Mouse (Mus musculus) 3T3-L1 (cell line): ENCODE results near the gene Hist1h4c.

ENCODE experiments used
- DNase-seq: peaks from one replicate; pipeline ENCODE4 v3.0.0-alpha.2; 2015; ENCODE audit warnings: low read depth, low spot score

Gene Hist1h4c

DNA sequence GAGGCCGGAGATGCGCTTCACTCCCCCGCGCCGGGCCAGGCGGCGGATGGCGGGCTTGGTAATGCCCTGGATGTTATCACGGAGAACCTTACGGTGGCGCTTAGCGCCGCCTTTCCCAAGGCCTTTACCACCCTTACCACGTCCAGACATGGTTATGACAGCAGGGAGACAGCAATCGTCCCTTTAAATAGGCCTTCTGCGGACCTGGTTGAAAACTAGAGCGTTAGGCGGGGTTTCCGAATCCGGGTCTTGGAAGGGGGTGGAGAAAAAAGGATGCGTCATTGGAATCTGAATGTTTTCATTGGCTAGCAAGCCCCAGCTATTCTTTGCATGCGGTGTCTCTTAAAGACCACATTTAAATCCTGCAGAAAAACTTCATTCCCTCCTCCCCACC, at the start of gene Hist1h4c:
Hist1h4c (minus strand) TSS at position 155 of the 394 bp plus-strand sequence.
- DNase-seq = peak; percentile 99

DNA sequence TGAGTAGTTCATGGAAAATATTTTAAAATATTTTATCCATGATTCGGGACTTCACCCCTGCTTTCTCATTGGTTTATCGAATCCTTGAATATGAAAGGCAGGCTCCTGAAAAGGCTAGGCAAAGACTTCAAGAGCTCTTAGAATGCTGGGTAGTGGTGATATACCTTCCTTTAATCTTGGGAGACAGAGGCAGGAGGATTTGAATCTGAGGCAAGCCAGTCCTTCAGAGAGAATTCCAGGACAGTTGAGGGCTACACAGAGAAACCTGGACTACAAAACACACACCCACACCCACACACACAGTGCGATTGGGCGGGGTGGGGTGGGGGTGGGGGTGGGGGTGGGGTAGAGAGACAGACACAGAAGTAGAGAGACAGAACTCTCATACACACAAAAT, 49.6 kb upstream of the Hist1h4c start:
- DNase-seq = peak; percentile 50

DNA sequence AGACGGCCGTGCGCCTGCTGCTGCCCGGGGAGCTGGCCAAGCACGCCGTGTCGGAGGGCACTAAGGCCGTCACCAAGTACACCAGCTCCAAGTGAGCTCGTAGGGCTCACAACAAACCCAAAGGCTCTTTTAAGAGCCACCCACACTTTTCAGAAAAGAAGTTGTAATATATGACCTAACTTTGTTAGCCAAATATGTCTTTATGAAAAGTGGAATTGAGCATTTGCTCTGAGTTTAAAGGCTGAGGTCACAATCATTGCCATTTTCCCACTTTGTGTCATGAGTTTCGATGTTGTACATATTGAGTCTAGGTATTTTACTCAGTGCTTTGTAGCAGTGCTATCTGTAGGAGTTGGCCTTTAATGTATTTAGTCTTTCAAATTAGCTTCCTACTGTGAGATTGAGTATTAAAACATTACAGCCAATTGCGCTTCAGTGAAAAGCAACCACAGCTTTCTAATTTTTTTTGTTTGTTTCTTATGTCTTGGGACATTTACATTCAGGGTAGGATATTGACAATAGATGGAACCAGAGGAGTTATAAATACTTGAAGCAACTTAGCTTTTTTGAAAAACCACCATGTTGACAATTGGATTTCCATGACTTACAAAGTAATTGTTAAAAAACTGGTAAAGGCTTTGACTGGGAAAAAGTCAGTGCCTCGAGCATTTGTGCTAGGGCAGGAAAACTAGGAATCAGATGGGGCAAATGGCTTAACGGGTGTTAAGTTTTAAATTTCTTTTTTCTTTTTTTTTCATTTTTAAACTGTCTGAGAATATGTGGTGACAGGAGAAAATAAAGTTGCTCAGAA, 49.0 kb upstream of the Hist1h4c start:
- peak; percentile 60 for DNase-seq

DNA sequence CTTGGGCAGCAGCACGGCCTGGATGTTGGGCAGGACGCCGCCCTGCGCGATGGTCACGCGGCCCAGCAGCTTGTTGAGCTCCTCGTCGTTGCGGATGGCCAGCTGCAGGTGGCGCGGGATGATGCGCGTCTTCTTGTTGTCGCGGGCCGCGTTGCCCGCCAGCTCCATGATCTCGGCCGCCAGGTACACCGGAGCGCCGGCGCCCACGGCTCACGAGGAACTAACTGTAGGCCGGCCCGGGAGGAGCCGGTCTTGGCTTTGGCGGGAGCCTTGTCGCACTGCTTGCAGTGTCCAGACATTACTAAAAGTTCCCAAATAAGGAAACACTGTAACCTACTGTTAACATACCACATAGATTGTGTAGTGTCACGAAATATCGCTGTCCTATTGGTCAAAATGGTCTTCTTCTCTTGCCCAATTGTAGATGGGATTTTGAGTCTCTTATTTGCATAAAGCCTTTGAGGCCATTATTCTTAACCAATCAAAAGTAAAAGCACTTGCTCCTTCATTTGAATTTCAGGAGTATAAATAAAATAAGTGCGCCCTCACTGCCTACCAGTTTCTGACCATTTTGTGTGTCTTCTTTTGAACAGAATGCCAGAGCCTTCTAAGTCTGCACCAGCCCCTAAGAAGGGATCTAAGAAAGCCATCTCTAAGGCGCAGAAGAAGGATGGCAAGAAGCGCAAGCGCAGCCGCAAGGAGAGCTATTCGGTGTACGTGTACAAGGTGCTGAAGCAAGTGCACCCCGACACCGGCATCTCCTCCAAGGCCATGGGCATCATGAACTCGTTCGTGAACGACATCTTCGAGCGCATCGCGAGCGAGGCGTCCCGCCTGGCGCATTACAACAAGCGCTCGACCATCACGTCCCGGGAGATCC, 48.2 kb upstream of the Hist1h4c start, which contains the start of gene Hist1h2bb:
Hist1h2bb (plus strand) TSS at position 534 of the 880 bp plus-strand sequence.
- peak; percentile 94 for DNase-seq

DNA sequence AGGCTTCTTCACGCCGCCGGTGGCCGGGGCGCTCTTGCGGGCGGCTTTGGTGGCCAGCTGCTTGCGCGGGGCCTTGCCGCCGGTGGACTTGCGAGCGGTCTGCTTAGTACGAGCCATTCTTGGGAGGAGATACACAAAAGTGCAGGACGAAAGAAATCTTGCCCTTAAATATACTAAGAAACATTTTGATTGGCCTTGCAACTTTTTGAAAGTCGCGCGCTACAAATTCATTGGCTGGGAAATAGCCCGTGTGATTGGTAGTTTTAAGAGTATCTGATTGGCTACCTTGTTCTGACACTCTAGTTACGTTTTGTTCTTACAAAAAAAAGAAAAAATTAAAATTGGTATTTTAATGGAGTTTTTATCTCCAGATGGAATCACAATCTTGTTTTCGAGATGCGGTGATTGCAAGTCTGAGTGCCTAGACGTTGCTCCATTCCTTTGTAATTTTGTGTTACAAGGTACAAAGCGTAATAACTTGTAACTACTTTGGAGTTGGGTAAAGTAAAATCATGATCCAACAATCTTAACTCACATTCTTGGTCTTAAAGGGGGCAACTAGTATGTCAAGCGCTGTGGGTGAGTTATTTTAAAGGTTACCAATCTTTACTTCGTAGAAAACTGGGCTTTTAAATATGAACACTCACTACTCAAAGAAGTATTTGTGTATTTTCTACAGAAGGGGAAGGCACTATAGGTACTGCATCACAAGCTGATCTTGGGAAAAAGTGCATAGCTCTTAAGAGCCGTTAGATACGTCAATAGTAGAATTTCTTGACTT, 47.3 kb upstream of the Hist1h4c start, which contains the start of gene Hist1h3c:
Hist1h3c (minus strand) TSS at position 222 of the 781 bp plus-strand sequence.
- peak; percentile 94 for DNase-seq

DNA sequence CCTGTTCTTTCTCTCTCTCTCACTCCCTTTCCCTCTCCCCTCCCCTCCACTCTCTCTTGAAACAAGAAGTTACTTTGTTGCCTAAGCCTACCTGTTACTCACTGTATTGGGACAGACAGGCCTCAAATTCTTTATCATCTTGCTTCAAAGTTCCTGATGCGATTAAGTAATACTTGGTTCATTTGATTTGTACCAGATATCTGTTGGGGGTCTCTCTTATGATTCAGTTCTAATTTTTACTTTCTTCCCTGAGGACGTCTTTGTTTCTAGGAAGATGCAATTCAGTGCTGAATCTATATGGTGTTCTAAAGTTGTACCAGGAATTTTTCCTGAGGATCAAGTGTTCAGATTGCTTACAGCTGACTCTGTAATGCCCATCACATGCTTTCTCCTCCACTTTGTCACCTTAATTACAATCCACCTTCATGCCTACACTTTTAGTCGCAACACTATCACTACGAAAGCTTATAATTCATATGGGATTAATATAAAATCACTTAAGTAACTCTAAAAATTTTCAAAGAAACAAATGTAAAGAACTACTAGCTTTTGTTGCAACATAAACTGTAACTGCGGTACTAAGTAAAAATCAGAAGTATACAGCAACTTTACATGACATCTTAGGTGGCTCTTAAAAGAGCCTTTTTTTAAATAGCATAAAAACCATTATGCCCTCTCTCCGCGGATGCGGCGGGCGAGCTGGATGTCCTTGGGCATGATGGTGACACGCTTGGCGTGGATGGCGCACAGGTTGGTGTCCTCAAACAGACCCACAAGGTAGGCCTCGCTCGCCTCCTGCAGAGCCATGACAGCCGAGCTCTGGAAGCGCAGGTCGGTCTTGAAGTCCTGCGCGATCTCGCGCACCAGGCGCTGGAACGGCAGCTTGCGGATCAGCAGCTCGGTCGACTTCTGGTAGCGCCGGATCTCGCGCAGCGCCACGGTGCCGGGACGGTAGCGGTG, 46.4 kb upstream of the Hist1h4c start:
- DNase-seq = peak; percentile 73

DNA sequence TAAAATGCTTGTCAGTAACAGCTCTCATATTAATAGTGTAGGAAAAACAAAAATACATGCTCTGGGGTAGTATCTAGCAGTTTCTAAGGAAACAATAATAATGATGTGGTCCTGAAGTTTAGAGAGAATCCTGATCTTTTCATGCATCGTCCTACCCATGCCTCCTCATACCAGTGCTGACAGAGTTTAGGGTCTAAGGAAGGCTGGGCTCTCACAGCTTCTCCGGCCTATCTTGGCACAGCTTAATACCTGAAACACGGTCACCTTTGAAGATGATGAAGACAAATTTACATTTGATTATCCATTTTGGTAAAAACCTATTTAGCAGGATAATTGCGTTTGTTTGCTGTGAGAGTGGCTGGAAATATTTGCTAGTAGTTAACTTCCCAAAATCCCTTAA, 45.7 kb upstream of the Hist1h4c start:
- DNase-seq = peak; percentile 52

DNA sequence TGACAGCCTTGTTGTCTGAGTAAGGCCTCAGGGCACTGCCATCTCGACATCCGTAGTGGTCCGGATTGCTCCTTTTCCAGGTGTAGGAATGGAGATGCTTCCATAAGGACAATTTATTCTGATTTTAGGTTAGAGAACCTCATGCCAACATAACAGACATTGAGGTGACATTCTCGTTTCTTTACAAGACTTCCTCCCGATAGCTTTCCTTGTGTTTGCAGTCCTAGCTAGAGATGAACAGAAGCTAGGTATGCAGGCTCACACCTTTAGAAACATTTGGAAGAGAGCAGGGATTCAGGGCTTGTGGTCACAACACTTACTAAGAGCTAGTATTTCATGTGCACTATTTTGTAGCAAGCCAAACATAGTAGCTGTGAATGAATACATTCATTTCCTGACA, 45.0 kb upstream of the Hist1h4c start:
- no peak for DNase-seq

DNA sequence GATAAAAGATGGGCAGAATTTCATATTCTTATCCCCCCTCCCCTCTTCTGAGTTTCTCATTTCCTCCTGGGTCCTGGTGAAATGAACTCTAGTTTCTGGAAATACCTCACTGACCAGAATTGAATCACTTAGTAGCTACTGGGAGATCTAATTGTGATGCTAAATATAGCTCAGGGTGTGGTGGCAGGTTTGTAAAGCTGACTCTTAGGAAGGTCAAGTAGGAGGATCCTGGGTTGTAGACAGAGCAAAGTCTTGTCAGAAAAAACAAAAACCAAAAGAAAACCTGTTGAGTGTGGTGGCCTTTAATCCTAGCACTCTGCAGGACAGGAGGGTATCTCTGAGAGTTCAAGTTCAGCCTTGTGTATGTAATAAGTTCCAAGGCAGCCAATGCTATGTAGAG, 43.8 kb upstream of the Hist1h4c start:
- peak; percentile 42 for DNase-seq

DNA sequence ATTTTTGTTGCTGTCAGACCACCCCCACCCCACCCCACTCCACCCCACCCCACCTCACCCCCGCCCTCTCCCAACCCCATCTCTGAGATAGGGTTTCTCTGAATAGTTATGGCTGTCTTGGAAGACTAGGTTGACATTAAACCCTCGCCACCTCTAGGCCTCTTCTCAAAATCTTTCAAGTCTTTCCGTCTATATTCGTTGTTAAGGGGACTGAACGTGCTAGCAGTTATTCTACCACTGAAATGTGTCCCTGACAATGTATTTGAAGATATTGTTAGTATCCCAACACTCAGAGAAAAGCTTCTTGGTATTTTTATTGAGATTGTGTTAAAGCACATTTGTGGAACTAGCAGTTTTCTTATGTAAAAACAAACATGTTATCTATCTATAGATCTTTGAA, 42.7 kb upstream of the Hist1h4c start:
- DNase-seq = peak; percentile 34

DNA sequence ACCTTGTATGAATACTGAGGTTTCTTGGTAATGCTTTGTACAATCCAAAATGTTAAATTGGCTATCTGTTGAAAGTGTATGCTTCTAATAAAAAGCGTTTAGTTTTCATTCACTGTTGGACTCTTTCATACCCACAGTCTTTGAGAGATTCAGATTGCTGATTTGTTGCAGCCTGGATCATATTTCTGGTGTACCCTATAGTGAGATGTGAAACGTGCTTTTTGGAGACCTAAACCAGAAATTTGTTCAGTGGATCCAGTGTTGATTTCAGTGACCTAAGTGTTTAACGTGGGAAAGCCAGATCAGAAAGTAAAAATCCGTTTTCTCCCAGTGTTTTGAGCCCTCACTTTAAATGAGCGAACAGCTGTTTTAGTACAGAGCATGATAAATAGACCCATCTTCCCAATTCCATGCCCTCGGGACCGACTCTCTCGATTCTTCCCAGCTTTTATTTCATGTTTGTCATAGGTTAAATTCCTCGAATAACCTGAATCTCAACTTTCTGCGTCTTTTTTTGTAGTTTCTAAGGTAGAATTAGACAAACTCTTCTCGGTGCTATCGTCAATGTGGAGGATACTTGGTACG, 42.1 kb upstream of the Hist1h4c start:
- peak; percentile 55 for DNase-seq

DNA sequence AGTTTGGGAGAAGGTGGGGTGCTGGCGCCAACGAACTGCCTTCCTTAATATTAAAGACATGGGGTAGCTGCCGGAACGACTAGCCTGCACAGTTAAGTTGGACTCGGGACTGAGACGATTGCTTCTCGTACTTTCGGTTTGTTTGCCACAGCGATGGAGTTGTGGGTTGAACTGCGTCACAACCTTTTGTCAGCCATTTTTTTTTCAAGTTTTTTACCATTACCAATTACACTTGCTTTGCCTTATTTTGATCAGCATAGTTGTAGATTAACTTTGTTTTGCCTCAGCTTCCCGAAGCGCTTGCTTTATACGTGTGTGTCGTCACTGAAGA, 41.6 kb upstream of the Hist1h4c start:
- no peak for DNase-seq

DNA sequence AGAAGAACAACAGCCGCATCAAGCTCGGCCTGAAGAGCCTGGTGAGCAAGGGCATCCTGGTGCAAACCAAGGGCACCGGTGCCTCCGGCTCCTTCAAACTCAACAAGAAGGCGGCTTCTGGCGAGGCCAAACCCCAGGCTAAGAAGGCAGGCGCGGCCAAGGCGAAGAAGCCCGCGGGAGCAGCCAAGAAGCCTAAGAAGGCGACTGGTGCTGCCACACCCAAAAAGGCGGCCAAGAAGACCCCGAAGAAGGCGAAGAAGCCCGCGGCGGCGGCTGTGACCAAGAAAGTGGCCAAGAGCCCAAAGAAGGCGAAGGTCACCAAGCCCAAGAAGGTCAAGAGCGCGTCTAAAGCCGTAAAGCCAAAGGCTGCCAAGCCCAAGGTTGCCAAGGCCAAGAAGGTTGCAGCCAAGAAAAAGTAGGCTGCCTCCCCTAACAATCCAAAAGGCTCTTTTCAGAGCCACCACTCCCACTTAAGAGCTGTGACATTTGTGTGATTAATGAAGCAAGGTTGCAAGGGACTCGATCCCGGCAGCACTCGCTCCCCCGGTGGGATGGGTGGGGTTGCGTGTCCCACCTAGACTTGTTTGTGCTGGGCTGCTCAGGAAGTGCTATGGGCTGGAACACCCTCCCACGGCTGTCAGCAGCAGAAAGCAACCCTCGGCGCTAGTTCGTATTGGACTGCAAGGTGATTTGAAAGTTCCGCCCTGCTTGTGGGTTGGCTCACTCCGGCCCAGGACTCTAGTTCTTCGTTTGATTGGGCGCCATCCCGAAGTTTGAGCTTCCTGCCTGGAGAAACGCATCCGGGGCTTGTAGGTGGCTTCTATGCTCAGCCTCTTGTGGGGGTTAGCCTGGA, 41.0 kb upstream of the Hist1h4c start:
- peak; percentile 97 for DNase-seq

DNA sequence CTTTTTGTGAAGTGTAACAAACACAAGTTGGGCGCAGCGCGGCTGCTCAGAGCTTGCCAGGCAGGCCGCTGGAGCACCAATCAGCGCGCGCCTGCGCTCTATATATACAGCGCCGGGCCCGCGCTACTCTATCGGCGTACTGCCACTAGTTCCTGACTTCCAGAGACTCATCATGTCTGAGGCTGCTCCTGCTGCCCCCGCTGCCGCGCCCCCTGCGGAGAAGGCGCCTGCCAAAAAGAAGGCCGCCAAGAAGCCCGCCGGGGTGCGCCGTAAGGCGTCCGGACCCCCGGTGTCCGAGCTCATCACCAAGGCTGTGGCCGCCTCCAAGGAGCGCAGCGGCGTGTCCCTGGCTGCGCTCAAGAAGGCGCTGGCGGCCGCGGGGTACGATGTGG, 40.4 kb upstream of the Hist1h4c start, which contains the start of gene Hist1h1c:
Hist1h1c (plus strand) TSS at position 132 of the 392 bp plus-strand sequence.
- peak; percentile 94 for DNase-seq

DNA sequence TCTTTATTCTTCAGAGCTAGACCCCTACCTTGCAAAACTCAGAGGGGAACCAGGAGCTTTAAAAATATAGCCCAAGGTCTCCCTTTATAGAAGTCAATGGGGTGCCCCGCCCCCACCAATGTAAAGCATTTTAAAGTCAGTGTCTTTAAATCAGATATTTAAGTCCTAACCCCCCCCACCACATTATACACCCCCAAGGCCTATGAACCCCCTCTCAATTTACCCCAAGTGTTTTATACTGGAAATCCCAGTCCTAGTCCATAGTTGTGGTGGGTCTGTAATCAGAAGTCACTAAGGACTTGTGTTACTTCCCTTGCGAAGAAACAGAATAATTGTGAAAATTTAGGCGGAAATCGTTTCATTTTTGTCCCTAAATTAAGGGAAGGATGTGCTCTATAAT, 39.8 kb upstream of the Hist1h4c start:
- DNase-seq = peak; percentile 46

DNA sequence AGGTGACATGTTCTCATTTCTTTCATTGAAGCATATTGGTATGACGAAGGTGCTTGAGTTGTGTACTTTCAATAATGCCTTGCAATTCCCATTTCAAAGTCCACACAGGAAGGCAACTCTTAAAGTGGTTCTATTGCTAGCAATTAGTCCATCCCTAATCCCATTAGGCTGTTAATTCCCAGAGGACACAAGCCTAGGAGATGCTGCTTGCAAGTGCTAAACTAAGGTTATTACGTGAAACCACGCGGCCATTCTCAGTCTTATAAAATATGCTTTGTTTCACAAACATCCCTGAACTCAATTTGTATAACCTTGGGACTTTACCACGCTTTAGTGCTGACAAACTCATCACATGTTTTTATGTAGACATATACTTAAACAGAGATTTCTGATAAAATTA, 38.8 kb upstream of the Hist1h4c start:
- no peak for DNase-seq

DNA sequence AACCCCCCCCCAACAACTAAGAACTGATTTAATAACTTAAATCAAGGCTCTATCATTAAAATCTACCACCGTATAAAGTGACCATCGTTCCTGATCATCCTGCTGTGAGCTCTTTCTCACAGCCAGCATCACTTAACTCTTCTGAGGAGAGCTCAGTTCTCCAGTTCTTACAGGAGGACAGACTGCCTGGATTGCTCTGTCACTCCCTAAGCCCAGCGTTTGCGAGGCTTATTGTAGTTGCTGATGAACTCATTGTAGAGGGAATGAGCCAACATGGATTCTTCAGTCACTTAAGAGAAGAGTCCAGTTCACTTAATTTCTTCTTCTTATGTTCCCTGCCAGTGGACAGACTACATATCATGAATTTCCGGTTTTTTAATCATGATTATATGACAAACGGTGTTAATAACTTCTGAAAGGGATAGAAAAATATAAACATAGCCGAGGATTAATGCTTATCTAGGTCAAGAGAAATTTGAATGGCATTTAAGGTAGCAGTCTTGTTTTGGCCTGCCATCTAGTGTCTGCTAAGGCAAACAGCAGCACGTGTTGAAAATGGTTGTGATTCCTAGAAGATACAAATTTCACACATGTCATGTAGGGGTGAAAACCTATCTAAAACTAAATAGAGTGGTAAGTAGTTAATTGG, 34.0 kb upstream of the Hist1h4c start:
- DNase-seq = peak; percentile 70

DNA sequence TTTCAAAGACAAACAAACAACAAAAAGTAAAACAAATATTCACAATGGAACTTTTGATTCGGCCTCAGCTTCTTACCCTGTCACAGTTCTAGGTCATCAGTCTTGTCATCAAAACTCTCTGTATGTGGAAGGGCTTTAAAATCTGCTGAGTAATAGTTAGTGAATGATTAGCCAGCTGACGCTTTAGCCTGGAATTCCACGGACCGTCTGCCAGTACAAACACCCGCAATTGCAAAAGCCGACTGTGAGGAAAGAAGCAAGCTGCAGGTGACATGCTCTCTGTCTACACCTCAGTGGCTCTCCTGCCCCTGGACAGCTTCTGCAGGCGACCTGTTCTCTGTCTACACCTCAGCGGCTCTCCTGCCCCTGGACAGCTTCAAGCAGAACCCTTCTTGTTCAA, 32.2 kb upstream of the Hist1h4c start:
- peak; percentile 76 for DNase-seq

DNA sequence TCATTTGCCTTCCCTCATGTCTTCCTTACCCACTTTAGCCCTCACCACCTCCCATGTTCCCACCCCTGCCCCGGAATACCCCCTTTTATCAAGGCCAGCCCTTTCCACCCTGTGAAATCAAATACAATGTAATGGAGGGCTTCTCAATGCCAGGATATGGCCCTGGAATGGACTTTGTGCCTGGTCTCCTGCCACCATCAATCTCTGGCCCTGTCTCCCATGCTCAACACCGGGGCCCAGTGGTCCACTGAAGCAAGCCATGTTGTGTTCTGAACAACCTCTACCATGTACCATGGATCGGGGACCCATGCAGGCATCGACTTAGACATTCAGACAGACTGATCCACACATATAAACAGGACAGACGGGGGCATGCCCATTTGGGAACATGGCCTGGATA, 31.5 kb upstream of the Hist1h4c start:
- DNase-seq = no peak
